Mouse (Mus musculus): ENCODE results near the gene Izumo4. TPM values are rescaled to one million over a fixed set of nuclear protein-coding genes. Genes with fewer than 3 reads are reported as not detected.

The Izumo4 gene
- total RNA-seq, 2 experiments from 2014 or later = 6.9 to 13.1 TPM

GRCm38 (mm10) chr10:80669737-80670485 lies 32.1 kb upstream of the Izumo4 start:
- DNase-seq = peak; percentile 86

- peak; percentile 51 for DNase-seq
Measured at GRCm38 (mm10) chr10:80670531-80670930, 31.5 kb upstream of the Izumo4 start.

DNA sequence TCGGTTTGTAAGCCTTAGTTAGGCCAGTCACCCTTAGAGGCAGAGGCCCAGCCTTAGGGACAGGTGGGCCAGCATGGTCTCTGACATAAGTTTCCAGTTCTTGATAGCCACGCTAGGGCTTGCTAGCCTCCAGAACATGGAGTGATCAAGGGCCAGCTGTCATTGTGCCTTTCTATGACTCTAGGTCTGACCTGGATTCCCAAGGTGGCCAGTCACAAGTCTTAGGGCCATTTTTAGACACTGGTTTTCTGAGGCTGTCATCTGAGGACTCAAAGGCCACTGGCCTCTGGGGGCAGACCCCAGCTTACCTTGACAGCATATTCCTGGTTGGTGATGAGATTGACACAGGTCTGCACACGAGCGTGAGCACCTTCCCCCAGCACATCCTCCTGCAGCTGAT lies 30.7 kb upstream of the Izumo4 start:
- DNase-seq = no peak

DNA sequence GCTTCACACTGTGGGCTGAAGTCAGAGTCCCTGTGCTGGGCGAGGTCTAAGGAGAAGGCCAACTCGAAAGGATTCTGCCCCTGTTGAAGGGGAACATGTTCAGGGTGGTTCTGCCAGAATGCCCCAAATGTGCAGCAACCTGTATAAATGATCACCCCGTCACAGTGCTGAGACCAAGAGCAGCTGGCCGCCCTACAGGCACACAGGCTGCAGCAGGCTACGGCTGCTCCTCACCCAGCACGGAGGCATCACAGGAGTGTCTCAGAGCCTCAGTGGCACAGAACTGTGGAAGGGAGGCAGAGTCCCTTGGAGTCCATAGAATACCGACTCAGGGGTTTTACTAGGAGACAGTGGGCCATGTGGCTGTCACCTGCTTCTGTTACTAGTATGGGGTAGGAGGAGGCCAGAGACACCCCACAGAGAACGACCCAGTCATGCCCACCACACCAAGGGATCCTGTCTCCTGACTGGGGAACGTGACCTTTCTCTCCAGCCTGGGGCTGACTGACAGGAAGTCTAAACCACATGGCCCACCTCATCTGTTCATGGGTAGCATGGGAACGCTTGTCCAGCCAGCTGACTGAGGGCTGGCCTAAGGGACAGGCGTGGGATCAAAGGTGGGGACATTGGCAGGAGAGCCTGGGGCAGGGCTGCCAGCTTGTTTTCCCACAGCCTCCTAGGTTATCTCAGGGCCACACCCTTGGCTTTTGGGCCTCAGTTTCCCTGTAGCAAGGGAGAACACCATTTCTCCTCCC lies 29.9 kb upstream of the Izumo4 start:
- no peak for DNase-seq

- no peak for DNase-seq
Measured at GRCm38 (mm10) chr10:80673690-80674089, 28.3 kb upstream of the Izumo4 start.

GRCm38 (mm10) chr10:80674161-80674711 lies 27.7 kb upstream of the Izumo4 start:
- DNase-seq = peak; percentile 76

- no peak for DNase-seq
Measured at GRCm38 (mm10) chr10:80674851-80675404, 27.1 kb upstream of the Izumo4 start.

- no peak for DNase-seq
Measured at GRCm38 (mm10) chr10:80675405-80676197, 26.4 kb upstream of the Izumo4 start.

- peak; percentile 100 for DNase-seq
Measured at GRCm38 (mm10) chr10:80676198-80676928, 25.6 kb upstream of the Izumo4 start.

GRCm38 (mm10) chr10:80677128-80677875 lies 24.7 kb upstream of the Izumo4 start:
- peak; percentile 57 for DNase-seq

- DNase-seq = peak; percentile 97
Measured at GRCm38 (mm10) chr10:80677942-80678436, 24.0 kb upstream of the Izumo4 start, which contains the start of gene Mknk2. Gene Mknk2, minus strand, starts transcription at chr10:80678112.

- DNase-seq = peak; percentile 67
Measured at GRCm38 (mm10) chr10:80678601-80679377, 23.2 kb upstream of the Izumo4 start.

DNA sequence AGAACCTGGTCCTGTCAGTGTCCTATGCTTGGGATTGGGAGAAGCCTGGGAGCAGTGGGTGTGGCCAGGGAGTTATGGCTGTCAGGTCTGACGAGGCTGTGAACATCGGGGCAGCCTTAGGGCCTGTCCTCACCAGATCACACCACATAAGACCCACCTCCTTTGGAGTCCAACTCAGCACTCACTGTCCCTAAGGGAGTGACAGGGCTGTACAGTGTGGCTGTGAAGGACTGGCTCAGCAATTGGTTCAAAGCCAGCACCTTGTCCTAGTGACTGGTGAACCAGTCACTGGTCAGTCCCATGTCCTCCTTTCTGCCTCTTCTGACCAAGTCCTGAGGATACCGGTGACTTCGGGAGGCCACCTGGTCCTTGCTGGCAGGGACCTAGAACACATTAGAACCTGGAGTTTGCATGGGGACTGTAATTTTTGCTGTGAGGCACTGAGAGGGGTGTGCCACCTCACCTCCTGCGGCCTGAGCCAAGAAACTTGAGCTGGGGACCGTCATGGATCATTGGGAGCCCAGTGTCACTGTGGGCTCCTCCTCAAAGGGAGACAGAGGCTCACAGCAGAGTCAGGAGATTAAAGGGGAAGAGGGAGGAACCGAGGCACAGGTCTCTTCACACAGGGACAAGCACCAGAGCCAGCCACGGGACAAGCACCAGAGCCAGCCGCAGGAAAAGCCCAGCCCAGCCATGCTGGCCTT lies 22.3 kb upstream of the Izumo4 start:
- peak; percentile 71 for DNase-seq

GRCm38 (mm10) chr10:80680260-80680696 lies 21.7 kb upstream of the Izumo4 start:
- no peak for DNase-seq

DNA sequence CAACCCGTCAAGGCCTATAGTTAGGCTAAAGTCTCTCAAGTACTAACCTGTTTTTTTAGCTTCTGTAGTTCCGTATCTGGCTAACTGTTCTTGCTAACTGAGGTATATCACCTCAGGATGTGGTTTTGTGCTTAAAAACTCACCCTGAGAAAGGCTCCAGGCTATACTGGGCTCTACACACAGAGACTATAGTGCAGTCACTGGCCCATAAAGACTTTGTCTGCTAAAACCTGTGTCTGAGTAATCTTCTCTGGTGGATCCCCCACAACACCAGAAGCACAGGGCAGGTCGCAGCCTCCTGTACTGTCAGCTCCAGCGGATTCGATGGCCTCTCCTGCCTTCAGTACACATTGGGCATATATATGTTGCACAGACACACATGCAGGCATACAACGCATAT lies 20.0 kb upstream of the Izumo4 start:
- DNase-seq = no peak

DNA sequence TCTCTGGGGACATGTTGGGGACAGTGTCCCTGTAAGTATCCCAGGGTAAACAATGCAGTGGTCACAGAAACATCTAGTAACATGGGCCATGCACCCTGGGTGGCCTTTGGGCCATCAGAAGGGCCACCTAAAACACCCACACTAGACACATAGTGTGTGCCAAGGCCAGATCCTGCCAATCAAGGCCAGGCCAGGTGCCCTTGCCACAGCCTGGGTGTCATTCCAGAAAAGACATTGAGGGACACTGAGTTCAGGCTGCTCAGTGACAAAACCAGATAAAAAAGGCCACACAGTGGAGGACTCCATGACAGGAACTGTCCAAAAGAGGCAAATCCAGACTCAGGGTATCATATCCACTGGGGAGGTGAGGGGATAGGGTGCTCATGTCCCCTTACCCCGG lies 18.3 kb upstream of the Izumo4 start:
- no peak for DNase-seq

- DNase-seq = peak; percentile 82
Measured at GRCm38 (mm10) chr10:80684214-80684613, 17.8 kb upstream of the Izumo4 start.

DNA sequence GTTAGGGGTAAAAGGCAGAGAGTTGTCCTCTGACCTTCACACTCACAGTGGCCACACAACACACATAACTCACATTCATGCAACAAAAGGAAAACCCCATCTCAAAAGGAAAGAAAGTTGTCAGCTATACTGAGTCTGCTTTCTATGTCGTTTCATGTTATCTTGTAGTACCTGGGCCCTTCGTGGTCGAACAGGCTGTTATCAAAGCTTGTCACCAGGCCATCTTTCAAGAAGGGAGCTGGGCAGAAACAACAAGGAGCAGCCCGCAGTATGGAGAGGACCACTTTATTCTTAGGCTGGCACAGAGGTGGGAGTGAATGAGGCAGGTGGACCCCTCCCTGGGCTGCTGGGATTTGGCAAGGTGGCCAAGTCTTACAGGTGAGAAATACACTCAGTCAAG lies 17.0 kb upstream of the Izumo4 start:
- no peak for DNase-seq

DNA sequence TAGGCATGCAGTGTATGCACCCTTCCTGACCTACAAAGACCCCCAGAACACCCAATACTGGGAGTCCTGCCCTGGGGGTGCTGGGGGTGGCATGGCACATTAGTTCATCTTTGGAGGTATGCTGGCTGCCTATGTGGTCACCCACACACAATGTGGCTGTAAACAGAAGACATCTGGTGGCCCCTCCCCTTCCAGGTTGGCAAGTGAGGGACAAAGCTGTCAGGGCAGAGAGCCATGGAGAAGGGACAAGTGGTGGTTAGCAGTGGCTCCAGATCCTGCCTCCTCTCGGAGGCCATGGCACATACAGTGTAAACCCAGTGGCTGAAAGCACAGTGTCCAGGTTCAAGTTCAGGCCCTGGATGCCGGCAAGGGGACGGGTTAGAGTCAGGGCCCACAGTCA lies 15.4 kb upstream of the Izumo4 start:
- no peak for DNase-seq

Data from adrenal gland, postnatal 10 days (tissue).